Mouse (Mus musculus) forebrain, postnatal 0 days (tissue): ENCODE measurements around the gene Cd200r4. TPM values are rescaled to one million over a fixed set of nuclear protein-coding genes. Genes with fewer than 3 reads are reported as not detected.

ENCODE experiments used
- ATAC-seq: fragments of 200-750 bp; cut with Nextera tagmentation; 2 replicates; pipeline ENCODE4 v1.8.0; 2017; ENCODE audit warnings: mild to moderate bottlenecking, moderate library complexity
- DNase-seq: peaks from one replicate; pipeline ENCODE4 v3.0.0-alpha.2; 2015
- H3K27ac ChIP-seq: fragments of 300-500 bp; sonication (generic); 2 replicates; pipeline ENCODE4 v1.5.1; 2014; ENCODE audit warnings: low read depth, mild to moderate bottlenecking, antibody characterized with exemption, low read length, moderate library complexity, mixed read lengths
- H3K27me3 ChIP-seq: fragments of 300-500 bp; sonication (generic); 2 replicates; pipeline ENCODE4 v1.6.1; 2014; ENCODE audit warnings: mild to moderate bottlenecking, low read length, mixed read lengths; ENCODE audit not compliant: insufficient read depth
- H3K36me3 ChIP-seq: fragments of 300-500 bp; sonication (generic); 2 replicates; pipeline ENCODE4 v1.6.1; 2014; ENCODE audit warnings: mild to moderate bottlenecking, moderate library complexity; ENCODE audit not compliant: insufficient read depth
- H3K4me1 ChIP-seq: fragments of 300-500 bp; sonication (generic); 2 replicates; pipeline ENCODE4 v1.6.1; 2014; ENCODE audit warnings: antibody characterized with exemption; ENCODE audit not compliant: insufficient read depth
- H3K4me2 ChIP-seq: fragments of 300-500 bp; sonication (generic); 2 replicates; pipeline ENCODE4 v1.6.1; 2014; ENCODE audit warnings: low read depth, mild to moderate bottlenecking, moderate library complexity
- H3K4me3 ChIP-seq: fragments of 300-500 bp; sonication (generic); 2 replicates; pipeline ENCODE4 v1.5.1; 2014; ENCODE audit warnings: low read depth, low read length, mixed read lengths
- H3K9ac ChIP-seq: fragments of 300-500 bp; sonication (generic); 2 replicates; pipeline ENCODE4 v1.6.1; 2014; ENCODE audit warnings: mild to moderate bottlenecking
- H3K9me3 ChIP-seq: fragments of 300-500 bp; sonication (generic); 2 replicates; pipeline ENCODE4 v1.6.1; 2016; ENCODE audit warnings: low read length
- CTCF ChIP-seq: sonication (generic); IDR thresholded peaks from 2 replicates; pipeline ENCODE4 v1.5.1; 2016; ENCODE audit warnings: antibody characterized with exemption, control low read depth, low read depth
- WGBS: fragments of 180-500 bp; shearing (Covaris S2); extraction: QIAGEN DNeasy Blood & Tissue Kit; methylation state at CpG from one replicate; pipeline ENCODE4 v1.1.7; 2014; 5-methylcytosine and 5-hydroxymethylcytosine counted together
- polyA plus RNA-seq: library from polyadenylated mRNA; unstranded; fragments of >200 nt; fragmentation: Nextera tagmentation; extraction: Ambion mirVana; gene quantifications from 2 replicates; pipeline ENCODE4 v1.2.1, GENCODE M21; 2015
- total RNA-seq: library from RNA; depleted of rRNA; stranded (reverse); fragments of >200 nt; gene quantifications from 2 replicates; pipeline ENCODE4 v1.2.3, GENCODE M21; 2014; rRNA removed

Cd200r4 gene
- 0.38 TPM in 1 of 2 replicates, not detected in the other for total RNA-seq
- polyA plus RNA-seq, result 0.19 and 0.22 TPM in 2 replicates

DNA sequence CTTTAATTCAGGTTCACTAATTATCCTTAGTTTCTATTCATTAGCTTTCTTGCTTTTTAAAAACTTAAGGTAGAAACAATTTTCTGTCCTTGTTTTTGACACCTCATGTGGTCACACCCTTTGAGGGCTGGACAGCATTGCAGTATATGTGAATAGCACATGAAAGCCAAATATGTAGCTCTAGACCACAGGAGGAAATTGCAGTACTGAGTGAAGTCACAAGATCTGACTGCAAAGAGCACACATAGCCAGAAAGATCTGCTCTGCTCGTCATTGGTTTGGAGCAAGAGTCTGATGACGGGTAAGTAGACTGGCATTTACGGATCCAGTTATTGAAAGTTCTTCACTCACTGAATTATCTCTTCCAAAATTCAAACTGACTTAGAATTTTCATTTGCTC is at the start of gene Cd200r4:
Gene Cd200r4 (plus strand): TSS at position 190 of the 400 bp plus-strand sequence.
- DNase-seq (no peak), ATAC-seq (no peak)
- Histone ChIP-seq H3K36me3 (no peaks in the 10 kb centered on the region), H3K4me3 (no peak within 1 kb of the TSS), H3K4me1 (no peaks in the 10 kb centered on the region), H3K9me3 (no peaks in the 10 kb centered on the region), H3K9ac (no peak within 1 kb of the TSS), H3K4me2 (no peak within 1 kb of the TSS), H3K27me3 (no peaks in the 10 kb centered on the region), H3K27ac (no peak within 1 kb of the TSS)
- WGBS, result 87% methylated on average over 3 of the region's 3 CpGs
- no peak for TF ChIP-seq CTCF

DNA sequence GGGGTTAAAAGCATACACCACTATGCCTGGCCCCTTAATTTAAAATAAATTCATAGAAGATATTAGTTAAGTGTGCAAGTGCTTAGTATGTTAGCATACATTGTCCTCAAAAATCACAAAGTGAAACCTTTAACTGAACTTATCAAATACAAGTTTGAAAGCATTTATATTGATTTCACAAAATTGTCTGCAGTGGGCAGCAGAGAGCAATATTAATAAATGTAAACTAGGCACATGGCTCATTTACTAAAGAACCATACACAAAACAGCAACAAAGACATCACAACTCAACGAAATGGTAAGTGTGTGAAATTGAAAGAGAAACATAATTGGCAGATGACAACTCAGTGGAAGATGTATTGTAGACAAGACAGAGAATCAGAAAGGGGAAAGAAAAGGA is 49.7 kb upstream of the Cd200r4 start:
- no peak overlapping the region for H3K9ac ChIP-seq
- no peak overlapping the region for H3K27ac ChIP-seq
- H3K4me1 ChIP-seq, result no peaks in the 10 kb centered on the region
- no peak overlapping the region for H3K4me3 ChIP-seq
- H3K9me3 ChIP-seq, result no peaks in the 10 kb centered on the region
- no peaks in the 10 kb centered on the region for H3K36me3 ChIP-seq
- WGBS, result 55% methylated on average over 1 of the region's 1 CpGs
- no peaks in the 10 kb centered on the region for H3K27me3 ChIP-seq
- DNase-seq, result no peak
- no peak for ATAC-seq
- H3K4me2 ChIP-seq, result no peak overlapping the region
- peak; percentile 19; the same call in 1 of the 2 replicates for TF ChIP-seq CTCF

DNA sequence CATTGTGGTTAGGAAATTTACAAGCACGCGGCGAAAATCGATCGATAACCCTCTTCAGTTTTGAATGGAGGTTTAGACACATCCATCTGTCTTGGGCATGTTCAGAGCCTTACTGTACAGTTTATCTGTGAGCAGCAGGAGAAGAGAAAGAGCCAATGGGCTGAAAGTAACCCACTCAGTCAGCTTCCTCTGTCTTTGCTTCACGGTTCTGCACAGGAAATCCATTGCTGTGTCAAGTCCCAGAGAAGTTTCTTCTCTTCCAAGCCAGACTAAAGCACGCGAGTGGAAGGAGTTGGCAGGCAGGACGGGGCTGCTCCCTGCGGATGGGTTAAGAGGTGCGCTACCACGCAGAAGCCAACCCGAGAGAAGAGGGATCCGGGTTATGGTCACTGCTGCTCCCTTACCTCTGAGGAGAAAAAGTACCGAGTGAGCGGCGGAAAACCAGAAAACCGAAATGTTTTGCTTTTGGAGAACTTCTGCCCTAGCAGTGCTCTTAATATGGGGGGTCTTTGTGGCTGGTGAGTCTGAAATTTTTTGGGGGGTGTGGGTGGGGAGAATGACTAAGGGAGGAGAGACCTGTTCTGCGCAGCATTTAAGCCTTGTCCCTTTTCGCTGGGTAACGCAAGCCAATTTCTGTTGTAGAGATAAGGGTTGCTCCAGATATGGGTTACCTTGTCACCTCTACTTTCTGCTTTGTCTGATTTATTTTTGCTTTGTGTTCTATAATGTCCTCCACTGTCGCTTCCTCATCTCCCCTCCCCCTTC is 45.8 kb upstream of the Cd200r4 start, which contains the start of gene Cd200r1:
Gene Cd200r1 (plus strand): TSS at position 182 of the 765 bp plus-strand sequence.
- ATAC-seq, result no peak
- Histone ChIP-seq H3K27ac (no peak within 1 kb of the TSS), H3K4me3 (no peak within 1 kb of the TSS)

DNA sequence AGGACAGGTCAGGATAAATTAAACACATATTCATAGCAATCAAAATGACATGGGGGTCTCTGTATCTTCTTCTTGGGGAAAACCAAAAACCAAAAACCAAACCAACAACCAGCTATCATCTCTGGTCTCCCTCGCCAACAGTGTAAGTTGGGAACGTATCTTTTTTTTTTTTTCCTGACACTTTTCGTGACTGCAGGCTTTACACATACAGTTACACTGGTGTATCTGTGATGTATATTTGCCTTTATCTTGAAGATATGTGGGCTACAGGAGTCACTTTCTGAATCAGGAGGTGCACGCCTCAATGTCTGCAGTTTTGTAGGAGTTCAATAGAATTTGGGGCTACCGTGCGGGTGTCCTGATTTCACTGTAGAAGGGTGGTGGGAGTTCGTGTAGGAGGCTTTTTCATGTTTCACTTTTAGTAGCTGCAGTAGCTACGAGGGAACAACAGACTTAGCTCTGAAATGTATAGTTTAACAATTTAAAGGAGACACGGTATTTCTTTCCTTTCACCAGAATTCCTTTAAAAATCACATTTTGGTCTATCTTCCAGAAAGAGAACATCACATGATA is 45.1 kb upstream of the Cd200r4 start:
- ATAC-seq (no peak), DNase-seq (no peak)
- no peak overlapping the region for H3K4me3 ChIP-seq
- H3K9ac ChIP-seq, result no peak overlapping the region
- H3K4me1 ChIP-seq, result no peaks in the 10 kb centered on the region
- no peak overlapping the region for H3K4me2 ChIP-seq
- no peaks in the 10 kb centered on the region for H3K36me3 ChIP-seq
- TF ChIP-seq CTCF, result no peak
- H3K27me3 ChIP-seq, result no peaks in the 10 kb centered on the region
- no peak overlapping the region for H3K27ac ChIP-seq
- H3K9me3 ChIP-seq, result no peaks in the 10 kb centered on the region
- 77% methylated on average over 9 of the region's 9 CpGs for WGBS

More for the DNA sequence above, 45.8 kb upstream of the Cd200r4 start, which contains the start of gene Cd200r1:
- 80% methylated on average over 22 of the region's 22 CpGs for WGBS
- no peak for TF ChIP-seq CTCF
- Histone ChIP-seq H3K27me3 (no peaks in the 10 kb centered on the region), H3K9me3 (no peaks in the 10 kb centered on the region), H3K36me3 (no peaks in the 10 kb centered on the region), H3K4me1 (no peaks in the 10 kb centered on the region), H3K4me2 (no peak within 1 kb of the TSS), H3K9ac (no peak within 1 kb of the TSS)
- DNase-seq, result no peak

DNA sequence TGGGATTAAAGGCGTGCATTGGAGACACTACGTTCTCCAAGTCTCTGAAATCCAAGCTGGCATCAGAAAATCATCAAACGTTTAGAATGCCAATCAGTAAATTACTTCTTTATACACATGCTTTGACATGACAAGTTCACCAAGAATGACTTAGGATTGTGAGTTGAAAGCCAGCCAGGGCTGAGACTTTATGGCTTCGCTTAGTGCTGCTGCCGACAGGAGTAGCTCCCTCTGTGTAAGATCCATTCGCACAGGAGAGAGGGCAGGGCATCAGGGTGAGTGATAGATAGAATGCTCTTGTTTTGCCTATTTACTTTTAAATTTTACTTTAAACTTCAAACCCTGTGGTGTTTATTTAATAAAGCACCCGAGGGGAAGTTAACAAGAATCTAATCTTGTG is 44.0 kb upstream of the Cd200r4 start:
- H3K27ac ChIP-seq, result no peak overlapping the region
- H3K4me1 ChIP-seq, result no peaks in the 10 kb centered on the region
- H3K27me3 ChIP-seq, result no peaks in the 10 kb centered on the region
- H3K36me3 ChIP-seq, result no peaks in the 10 kb centered on the region
- ATAC-seq (no peak), DNase-seq (no peak)
- H3K4me2 ChIP-seq, result no peak overlapping the region
- no peaks in the 10 kb centered on the region for H3K9me3 ChIP-seq
- H3K4me3 ChIP-seq, result no peak overlapping the region
- no peak overlapping the region for H3K9ac ChIP-seq
- no peak for TF ChIP-seq CTCF
- 88% methylated on average over 7 of the region's 7 CpGs for WGBS

DNA sequence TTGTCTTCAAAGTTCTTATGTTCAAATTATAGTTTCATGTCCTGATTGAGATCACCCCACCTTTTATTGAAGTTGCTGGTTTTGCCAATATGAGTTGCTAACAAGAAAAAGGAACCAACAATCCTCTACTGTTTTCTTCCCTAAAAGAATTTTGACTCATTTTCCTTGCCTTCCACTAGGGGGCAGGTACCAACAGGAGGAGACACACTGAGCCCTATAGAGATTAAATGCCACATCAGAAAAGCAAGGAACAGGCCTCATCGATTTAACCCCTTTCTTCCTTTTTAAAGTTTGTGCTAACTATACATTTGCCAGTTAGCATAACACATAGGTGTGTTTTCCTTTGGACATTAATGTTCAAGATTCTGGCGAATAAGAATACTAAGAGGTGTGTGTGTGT is 43.6 kb upstream of the Cd200r4 start:
- Histone ChIP-seq H3K27me3 (no peaks in the 10 kb centered on the region), H3K36me3 (no peaks in the 10 kb centered on the region), H3K4me2 (no peak overlapping the region), H3K9ac (no peak overlapping the region), H3K4me1 (no peaks in the 10 kb centered on the region), H3K9me3 (no peaks in the 10 kb centered on the region), H3K4me3 (no peak overlapping the region), H3K27ac (no peak overlapping the region)
- peak; percentile 79 for TF ChIP-seq CTCF
- DNase-seq (peak; percentile 49), ATAC-seq (peak; percentile 73)
- 47% methylated on average over 2 of the region's 2 CpGs for WGBS

DNA sequence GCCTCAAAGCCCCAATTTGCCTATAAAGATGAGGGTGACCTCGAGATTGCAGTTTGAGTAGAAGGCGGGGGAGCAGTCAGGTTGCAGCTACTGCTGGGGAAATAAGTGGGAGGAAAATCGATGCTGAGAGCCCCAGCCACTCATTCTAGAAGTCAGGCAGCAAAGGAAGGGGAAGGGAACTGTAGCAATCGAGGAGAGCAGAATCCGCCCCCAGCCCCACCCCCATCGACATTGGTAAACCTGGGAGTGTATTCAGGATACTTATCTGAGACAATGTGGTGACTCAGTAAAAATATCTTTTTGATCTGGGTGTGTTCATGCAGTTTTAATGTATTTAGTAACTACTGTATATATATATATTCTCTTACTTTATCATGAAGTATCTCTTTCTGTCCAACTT is 39.0 kb upstream of the Cd200r4 start:
- WGBS, result 83% methylated on average over 6 of the region's 6 CpGs

More for the DNA sequence above, 39.0 kb upstream of the Cd200r4 start:
- H3K4me2 ChIP-seq, result no peak overlapping the region
- no peak for TF ChIP-seq CTCF
- H3K27me3 ChIP-seq, result no peaks in the 10 kb centered on the region
- H3K9ac ChIP-seq, result no peak overlapping the region
- H3K27ac ChIP-seq, result no peak overlapping the region
- DNase-seq (no peak), ATAC-seq (no peak)
- H3K4me3 ChIP-seq, result no peak overlapping the region
- no peaks in the 10 kb centered on the region for H3K4me1 ChIP-seq
- no peaks in the 10 kb centered on the region for H3K9me3 ChIP-seq
- H3K36me3 ChIP-seq, result no peaks in the 10 kb centered on the region
